Mouse (Mus musculus) cerebellum, adult 2 months (tissue): ENCODE results near the gene Adam23.

Experiments
- CTCF ChIP-seq: fragments of 200-500 bp; IDR thresholded peaks from 2 replicates; pipeline ENCODE4 v1.5.1; 2011; ENCODE audit warnings: low read depth, mild to moderate bottlenecking, control low read depth, low read length, moderate library complexity, borderline replicate concordance; ENCODE audit not compliant: insufficient read depth
- POLR2A ChIP-seq: fragments of 200-500 bp; IDR thresholded peaks from 2 replicates; pipeline ENCODE4 v1.6.1; 2011; ENCODE audit warnings: low read length, control low read depth, borderline replicate concordance; ENCODE audit not compliant: insufficient read depth

DNA sequence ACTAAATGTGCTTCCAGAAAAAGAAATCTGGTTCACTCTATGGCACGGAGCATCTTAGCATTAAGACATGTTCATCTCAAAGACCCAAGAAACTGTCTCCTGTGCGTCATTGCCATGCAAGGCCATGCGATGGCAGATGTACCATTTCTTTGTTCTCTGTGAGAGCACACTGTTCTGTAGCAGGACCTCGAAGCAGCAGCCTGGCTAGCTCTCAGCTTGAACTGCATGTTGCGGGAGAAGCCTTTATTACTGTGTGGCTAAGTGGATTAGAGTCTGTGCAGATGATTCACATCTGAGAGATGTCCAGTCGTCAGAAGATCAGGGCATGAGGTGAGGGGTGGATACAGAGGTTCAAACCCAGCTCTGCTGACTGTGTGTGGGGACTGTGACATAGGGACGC lies 141.2 kb downstream of the Adam23 start:
- TF ChIP-seq CTCF (no peak), POLR2A (no peak)
